Mouse (Mus musculus): ENCODE measurements at regions not wholly inside any gene's neighbourhood (a gene's known extent, or its start where the extent isn't known, plus 50 kb on each side); places are given as distances from the start of the nearest gene placed in this dataset.

DNA sequence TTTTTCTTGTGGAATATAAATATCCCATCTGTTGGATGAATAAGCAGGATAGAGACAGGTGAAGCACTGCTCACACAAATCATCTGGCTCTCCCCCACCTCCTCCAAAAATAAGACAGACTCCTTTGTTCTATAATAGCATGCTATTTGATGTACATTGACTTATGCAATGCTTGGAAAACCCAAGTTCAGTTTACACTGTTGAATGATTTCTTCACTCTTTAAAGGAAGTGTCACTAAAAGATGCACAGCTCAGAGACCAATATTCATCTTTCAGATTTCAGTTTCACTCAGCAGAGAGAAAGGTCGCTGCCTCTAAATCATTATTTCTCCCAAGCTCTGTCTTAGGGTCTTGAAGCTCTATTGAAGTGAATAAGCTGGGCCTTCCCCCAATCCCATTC is 417.4 kb downstream of the Hs3st1 start:
- ATAC-seq (replicated peaks; ENCODE audit: poor library complexity, severe bottlenecking) = peak; percentile 52

DNA sequence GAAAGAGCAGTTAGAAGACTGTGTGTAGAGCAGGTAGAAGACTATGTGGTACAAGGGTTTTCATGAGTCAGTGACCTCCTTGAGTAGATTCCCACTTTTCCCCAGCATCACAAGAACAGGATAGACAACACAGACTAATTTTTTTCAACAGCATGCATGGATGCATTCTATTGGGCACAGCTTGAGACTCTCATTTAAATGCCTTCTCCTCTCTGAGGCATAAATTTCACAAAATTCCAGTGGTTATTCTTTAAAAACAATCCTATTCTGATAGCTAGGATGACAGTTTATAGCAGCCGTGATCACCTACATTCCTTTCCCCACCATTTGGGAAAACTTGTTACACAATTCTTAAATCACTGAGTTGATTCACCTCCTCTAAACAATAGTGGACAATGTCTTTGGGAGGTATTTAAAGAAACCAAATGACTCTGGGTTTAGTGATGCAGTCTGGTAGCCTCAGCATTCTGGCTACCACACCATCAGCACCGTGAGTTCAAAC is 418.7 kb downstream of the Hs3st1 start:
- ATAC-seq (replicated peaks; ENCODE audit: poor library complexity, severe bottlenecking) = no peak

DNA sequence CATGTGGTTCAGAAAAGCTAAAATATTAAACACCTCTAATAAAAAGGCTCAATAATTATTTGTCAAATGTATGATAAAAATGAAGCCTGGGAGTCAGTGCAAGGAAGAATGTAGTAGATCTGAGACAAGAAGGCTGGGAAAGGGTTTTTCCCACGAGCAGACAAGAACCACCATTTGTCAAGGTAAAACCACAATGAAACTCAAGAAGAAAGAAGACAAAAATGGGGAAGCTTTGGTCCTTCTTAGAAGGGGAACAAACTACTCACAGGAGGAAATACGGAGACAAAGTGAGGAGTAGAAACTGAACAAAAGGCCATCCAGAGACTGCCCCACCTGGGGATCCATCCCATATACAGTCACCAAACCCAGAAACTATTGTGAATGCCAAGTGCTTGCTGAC is 420.0 kb downstream of the Hs3st1 start:
- ATAC-seq (replicated peaks; ENCODE audit: poor library complexity, severe bottlenecking) = peak; percentile 65

DNA sequence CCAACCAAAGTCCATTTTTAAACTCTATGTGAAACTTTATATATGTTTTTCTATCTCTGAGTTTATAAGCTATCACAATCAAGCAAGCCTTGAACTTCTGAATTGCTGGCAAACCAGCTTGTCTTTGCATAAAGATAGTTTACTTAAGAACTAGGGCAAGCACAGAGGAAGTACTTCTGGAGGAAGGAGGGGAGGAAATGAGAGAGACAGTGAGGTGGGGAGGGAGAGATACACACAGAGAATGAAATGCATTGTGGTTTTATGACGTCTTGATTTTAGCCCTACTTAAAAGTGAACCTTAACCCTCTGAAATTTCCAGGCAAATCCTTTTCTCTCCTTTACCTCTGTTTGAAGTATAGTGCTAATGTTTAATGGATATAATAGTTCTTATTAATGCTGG is 421.0 kb downstream of the Hs3st1 start:
- peak; percentile 60 for ATAC-seq (replicated peaks; ENCODE audit: poor library complexity, severe bottlenecking)

DNA sequence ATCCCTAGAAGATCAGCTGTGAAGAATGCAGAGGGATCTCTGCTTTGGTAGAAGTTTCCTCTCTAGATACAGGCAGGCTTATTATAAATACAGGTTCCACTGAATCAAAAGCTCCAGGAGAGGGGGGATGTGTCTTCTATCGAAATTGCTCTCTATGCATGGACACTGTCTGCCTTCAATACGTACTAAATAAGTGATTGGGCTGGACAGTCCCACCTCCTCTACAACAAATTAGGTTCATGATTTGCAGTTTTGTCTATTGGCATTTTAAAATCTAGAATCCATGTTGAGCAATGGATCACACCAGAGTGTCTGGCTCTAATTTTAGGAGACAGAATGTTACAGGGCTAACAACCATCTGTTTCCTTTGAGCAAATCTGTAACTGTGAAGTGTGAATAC is 429.9 kb downstream of the Hs3st1 start:
- no peak for ATAC-seq (replicated peaks; ENCODE audit: poor library complexity, severe bottlenecking)

DNA sequence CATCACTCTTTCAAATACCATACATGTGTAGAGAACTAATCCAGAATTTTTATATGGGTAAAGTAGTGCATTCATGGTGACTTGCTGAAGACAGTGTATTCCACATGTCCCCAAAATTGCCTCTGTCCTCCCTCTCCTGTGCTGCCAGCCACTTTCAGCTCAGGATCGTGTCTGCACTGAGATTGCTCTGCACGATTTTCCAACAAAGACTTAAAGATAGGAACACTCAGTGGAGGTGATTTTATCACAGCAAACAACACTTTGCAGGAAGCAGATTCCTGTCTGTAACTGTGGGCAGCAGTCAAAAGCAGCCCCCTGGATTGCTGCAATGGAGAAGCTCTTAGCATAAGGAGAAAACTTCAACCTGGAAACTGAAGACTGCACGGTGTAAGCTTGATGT is 438.8 kb downstream of the Hs3st1 start:
- no peak for ATAC-seq (replicated peaks; ENCODE audit: poor library complexity, severe bottlenecking)

DNA sequence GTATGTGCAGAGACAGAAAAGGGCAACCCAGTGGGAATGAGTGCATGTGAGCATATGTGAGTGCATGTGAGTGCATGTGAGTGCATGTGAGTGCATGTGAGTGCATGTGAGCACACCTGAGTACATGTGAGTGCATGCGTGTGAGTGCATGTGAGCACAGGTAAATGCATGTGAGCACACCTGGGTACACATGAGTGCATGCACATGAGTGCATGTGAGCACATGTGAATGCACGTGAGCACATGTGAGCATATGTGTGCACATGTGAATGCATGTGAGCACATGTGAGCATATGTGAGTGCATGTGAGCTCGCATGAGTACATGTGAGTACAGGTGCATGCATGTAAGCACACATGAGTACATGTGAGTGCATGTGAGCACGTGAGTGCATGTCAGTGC is 434.6 kb upstream of the Clnk start:
- no peak for ATAC-seq (replicated peaks; ENCODE audit: poor library complexity, severe bottlenecking)

DNA sequence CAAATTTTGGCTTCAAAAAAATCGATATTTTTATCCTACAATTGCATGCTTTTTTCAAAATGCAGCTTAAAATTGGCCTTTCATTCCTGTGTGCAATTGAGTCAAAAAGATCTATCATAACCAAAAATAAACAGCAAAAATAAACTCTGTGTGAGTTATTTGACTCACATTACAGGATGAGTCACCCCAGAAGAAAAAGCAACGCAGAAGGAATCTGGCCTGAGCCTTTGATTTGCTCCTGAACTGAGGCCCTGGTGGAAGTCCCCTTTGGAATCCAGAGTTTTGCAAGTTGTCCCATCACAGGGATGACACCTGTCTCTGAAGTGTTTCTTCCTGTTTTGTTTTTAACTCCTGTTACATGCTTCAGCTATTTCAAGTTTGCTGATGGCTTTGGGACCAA is 429.2 kb upstream of the Clnk start:
- no peak for ATAC-seq (replicated peaks; ENCODE audit: poor library complexity, severe bottlenecking)

DNA sequence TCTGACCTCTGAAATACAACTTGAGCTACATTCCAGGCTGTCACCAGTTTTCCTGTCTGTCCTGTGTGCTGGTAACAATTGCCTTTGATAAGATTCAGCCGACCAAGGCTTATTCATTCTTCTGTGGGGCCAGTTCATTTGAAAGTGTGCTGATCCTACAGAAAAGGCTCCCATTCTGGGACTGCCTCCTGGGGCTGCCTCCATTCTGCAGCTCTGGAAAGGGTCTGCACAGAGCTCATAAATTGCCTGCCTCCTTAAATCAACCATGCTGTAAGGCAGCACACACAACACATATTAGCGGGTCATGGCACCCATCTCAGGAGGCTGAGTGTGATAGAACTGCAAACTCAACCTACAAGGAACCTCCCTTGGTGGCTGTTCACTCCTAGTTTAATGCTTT is 416.2 kb upstream of the Clnk start:
- no peak for ATAC-seq (replicated peaks; ENCODE audit: poor library complexity, severe bottlenecking)

DNA sequence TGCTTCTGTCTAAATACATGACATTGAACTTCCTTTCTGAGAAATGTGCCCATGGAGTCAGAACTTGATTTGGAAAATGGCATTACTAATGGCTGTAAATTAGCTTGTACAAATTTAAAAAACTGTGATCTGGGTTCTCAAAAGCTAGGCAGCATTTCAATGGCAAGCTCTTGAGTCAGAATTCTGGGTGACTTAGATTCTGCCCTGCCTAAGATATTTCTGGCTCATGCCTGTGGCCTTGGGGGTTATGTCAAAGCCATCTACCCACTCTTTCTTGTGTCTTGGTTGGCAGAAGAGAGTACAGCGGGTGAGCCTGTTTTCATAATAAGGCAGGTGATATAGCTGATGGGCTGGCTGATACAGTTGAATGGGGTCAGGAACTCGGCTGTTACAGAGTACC is 404.4 kb upstream of the Clnk start:
- no peak for ATAC-seq (replicated peaks; ENCODE audit: poor library complexity, severe bottlenecking)

DNA sequence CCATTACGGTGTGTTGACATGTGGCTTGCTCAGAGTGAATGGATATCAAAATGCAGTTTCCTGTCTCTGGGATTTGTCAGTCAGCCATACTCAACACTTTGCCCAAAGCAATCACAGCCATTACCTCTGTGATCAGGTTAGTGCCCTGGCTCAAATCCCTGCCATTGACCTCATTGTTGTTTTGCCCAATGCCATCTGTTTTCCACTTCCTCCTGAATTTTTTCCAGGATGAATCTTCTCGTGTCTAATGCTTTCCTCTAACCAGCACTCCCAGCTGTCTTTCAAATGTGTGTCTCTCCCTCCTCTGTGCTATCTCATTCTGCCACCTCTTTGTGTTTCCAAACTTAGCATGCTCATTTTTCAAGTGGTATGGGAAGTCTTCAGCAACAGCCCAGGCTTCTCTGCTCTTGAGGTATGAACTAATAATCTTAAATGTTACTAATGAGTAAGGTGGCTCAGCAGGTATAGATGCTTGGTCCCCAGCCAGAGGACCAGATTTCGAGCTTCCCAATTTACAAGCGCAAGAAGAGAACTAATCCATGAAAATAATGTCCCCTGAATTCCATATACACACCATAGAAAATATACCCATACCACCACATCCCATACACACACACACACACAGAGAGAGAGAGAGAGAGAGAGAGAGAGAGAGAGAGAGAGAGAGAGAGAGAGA is 397.2 kb upstream of the Clnk start:
- ATAC-seq (replicated peaks; ENCODE audit: poor library complexity, severe bottlenecking) = no peak

DNA sequence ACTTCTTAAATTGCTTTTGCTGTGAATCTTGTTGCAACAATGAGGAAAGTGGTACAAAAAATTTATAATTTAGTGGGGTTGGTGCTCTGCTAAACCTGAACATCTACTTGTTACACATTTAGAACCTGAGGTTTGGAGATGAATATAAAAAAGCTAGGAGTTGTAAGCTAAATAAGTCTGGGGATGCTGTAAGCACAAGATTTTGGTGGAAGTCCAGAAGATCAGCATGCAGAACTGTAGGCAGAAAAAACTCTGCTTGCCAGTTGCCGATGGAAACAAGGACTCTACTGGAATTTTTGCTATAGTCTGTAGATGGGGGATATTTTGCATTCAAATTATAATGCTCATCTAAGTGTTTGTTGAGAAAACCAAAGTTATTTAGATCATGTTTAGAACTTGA is 390.5 kb upstream of the Clnk start:
- ATAC-seq (replicated peaks; ENCODE audit: poor library complexity, severe bottlenecking) = no peak

DNA sequence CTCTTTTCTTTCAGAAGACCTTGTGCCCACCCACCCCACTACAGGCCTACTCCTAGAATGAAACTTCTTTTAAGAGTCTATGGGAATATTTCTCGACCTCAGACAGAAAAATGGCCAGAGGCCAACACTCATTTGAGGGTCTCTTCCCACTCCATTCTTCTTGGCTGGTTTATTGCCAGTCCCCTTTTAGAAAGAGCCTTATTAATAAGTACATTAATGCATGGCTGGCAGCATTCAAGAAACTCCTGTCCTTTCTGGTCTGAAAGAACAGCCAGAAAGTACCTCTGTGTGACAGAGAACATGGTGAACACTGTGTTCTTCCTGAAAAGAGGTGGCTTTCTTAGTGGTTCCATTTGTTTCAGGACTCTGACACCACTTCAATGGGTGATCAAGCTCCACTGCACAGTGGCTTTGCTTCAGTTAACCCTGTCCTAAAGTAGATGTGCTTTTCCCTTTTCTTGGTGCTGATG is 384.1 kb upstream of the Clnk start:
- ATAC-seq (replicated peaks; ENCODE audit: poor library complexity, severe bottlenecking) = no peak

DNA sequence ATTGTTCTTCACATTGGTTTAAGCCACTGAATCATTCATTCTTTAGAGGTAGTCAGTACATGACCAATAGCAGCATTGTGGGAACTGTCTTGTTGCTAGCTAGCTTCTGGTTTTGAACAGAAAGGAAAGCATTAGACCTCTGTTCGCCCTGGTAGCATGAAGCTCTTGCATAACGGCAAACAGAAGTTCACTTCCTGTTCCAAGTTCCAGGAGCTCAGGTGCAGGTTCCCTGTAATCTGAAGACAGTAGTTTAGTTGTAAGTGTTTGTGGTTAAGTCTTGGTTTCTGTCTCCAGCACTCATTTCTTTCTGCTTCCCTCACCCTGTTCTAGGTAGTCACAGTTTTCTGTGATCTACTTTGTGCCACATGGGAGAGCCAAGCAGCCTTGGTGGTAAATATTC is 381.1 kb upstream of the Clnk start:
- ATAC-seq (replicated peaks; ENCODE audit: poor library complexity, severe bottlenecking) = peak; percentile 94

DNA sequence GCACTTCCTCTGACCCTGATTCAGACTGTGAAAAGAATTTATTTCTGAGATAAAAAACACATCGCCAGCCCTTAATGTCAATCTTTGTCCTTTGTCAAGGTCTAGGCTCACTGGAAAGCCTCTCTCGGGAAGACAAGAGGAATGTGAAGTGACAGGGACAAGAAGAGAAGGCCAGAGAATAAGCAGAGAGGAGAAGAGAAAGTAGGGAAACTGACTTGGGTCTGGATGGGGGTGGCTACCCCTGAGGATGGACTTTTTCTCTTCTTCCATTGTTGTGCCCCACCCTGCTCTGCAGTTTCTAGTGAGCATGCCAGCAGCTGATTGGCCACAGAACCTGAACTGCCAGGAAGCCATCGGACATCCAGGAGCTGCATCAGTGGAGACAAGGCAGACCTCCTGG is 375.6 kb upstream of the Clnk start:
- no peak for ATAC-seq (replicated peaks; ENCODE audit: poor library complexity, severe bottlenecking)

DNA sequence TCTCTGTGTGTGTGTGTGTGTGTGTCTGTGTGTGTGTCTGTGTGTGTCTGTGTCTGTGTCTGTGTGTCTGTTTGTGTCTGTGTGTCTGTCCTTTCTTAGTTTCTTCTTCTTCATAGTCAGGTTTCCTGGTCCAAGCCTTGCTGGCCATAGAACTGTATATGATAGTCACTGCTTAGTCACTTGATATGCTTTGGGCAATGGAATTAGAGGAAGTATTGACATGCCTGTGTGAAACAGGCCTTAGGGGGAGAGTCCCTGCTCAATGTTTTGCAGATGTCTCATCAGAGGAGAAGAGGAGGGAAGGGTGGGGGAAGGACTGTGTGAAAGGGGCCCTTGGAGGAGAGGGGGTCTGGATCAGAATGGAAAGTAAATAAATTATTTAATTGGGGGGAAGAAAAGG is 374.4 kb upstream of the Clnk start:
- no peak for ATAC-seq (replicated peaks; ENCODE audit: poor library complexity, severe bottlenecking)

DNA sequence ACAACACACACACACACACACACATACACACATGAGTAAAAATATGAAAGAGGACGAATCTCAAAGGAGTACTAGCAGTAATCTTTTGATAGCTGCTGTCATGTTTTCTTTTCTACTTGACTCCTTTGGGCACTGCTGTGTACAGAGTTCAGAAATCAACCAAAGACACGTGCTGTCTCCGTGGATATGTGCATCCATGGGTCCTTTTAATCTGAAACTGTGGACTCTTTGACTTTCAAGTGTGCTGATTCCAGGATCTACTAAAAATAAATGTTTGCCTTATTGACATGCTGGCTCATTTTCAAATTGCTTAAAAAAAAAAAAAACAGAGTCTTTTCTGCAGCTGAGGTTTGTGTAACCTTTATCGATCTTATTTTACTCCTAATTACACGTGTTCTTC is 343.1 kb upstream of the Clnk start:
- no peak for ATAC-seq (replicated peaks; ENCODE audit: poor library complexity, severe bottlenecking)

DNA sequence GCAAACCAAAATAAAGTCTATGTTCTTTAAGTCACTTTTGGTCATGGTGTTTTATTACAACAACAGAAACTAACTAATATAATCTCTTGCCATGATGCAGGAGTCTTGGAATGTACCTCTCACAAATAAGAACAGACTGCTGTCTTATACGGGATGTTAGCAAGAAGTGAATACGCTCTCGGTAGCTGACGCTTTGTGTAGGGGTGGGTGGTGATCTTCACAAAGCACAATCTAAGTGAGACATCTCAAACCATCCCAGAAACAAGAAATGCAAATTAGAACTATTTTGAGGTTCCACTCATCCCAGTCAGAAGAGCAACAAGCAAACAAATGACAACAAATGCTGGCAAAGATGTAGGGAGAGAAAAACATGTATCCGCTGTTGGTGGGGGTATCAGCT is 339.7 kb upstream of the Clnk start:
- no peak for ATAC-seq (replicated peaks; ENCODE audit: poor library complexity, severe bottlenecking)

DNA sequence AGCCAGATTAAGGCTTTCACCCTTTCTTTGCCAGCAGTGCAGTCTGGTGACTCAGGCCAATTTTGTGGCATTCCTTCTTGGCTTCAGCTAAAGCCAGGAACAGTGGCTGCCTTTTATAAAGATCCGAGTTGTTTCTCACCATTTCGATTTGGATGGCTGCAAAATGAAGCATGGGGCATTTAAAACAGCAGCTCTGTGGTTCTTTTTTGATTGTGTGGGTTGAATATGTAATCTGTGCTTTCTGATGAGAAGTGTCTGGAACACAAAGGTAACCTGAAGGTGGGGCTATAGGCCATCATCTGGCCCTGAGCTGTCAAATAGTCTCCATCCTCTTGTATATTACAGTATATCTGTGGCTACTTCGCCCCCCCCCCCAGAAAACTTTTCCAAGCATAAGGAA is 338.4 kb upstream of the Clnk start:
- no peak for ATAC-seq (replicated peaks; ENCODE audit: poor library complexity, severe bottlenecking)

DNA sequence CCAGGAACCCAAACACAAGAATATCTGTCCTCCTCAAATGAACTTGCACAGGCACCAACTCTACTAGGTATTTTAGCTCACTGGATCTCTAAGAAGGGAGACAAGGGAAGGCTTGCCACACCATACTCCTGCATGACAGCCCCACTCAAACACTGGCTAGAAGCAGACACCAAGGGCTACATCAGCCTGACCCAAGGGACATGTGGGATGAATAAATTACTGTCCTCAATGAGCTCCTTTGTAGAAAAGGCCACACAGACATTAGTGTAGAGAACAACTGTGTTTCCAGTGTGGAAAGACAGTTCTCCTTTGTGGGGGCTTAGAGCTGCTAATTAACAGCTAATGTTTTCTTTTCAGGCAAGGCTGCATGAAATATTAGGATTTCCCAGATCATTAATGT is 335.9 kb upstream of the Clnk start:
- ATAC-seq (replicated peaks; ENCODE audit: poor library complexity, severe bottlenecking) = no peak

DNA sequence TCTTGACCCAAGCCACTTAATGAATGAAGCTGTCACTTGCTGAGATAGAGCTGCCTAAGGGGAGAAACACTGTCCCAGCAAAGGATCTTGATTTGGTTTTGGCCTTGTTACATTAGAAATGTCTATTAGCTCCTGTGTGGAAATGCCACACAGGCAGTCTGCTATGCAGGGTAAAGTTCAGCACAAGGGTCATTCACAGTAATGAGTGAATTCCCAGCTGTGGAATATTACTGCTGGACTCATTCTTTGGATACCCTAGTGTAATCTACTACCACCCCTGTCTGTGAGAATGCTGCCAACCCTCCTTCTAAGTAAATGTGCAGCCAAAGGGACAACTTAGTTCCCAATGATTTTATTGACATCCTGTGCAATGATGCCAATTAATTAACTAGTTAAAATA is 322.2 kb upstream of the Clnk start:
- ATAC-seq (replicated peaks; ENCODE audit: poor library complexity, severe bottlenecking) = no peak

DNA sequence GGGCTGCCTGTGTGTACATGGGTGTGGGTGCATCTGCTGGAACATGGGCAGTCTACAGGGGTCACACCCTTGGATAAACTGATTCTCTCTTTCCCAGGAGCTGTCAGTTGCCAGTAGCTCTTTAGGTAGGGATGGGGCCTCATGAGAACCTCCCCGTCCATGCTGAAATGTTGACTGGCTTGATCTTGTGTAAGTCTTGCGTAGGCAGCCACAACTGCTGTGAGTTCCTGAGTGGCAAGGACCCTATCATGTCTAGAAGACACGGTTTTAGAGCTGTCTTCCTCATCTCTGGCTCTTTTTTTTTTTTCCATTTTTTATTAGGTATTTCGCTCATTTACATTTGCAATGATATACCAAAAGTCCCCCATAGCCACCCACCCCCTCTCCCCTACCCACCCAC is 314.5 kb upstream of the Clnk start:
- ATAC-seq (replicated peaks; ENCODE audit: poor library complexity, severe bottlenecking) = peak; percentile 92

All from granulocyte monocyte progenitor cell, adult 5-6 weeks (primary cell).